7 mouse cellular contexts compared by ENCODE assay signal in genomic region chr13:60467821-60468579, GRCm38 (mm10).
DNase-seq lines count a peak whose midpoint lies in the region; ATAC-seq lines count a peak whose summit lies in the region.

No protein-coding gene starts in this region.

- no peak overlapping the region; the same call in 1 of the 2 replicates for H3K9ac ChIP-seq in midbrain, embryonic 11.5 days (ENCODE audit: low read length)
- no peak overlapping the region for H3K9ac ChIP-seq in midbrain, embryonic 15.5 days

- DNase-seq in midbrain, embryonic 11.5 days (ENCODE audit: low spot score, missing footprints): peak; percentile 94
- DNase-seq in T-cell, adult 2 months (ENCODE audit: low spot score): peak; percentile 9
- peak; percentile 75 to 82 for DNase-seq in cerebellum, postnatal 14 days
- no peak for DNase-seq in heart, embryonic 10.5 days (ENCODE audit: low spot score)
- DNase-seq in left cerebral cortex, postnatal 25 days (ENCODE audit: low spot score in 2 of 2): peak; percentile 66 to 71
- DNase-seq in naive thymus-derived CD4-positive, alpha-beta T cell, adult 2 months (ENCODE audit: low read depth): peak; percentile 49

- no peaks in the 10 kb centered on the region for H3K36me3 ChIP-seq in midbrain, embryonic 11.5 days (ENCODE audit: control insufficient read depth, insufficient read depth, low read length)
- H3K36me3 ChIP-seq in midbrain, embryonic 15.5 days (replicated peaks): no peaks in the 10 kb centered on the region
- H3K36me3 ChIP-seq in heart, embryonic 10.5 days: no peaks in the 10 kb centered on the region

- intact Hi-C loops in left cerebral cortex, postnatal 25 days (cut with DNase I): loop anchor here (1.0 to 5.0 kb wide), 4 partner anchors 291 to 625 kb away; partner anchors contain the start of gene Gas1

- no peaks in the 10 kb centered on the region for H3K9me3 ChIP-seq in midbrain, embryonic 11.5 days (ENCODE audit: control insufficient read depth, low read length)
- no peaks in the 10 kb centered on the region for H3K9me3 ChIP-seq in midbrain, embryonic 15.5 days
- H3K9me3 ChIP-seq in heart, embryonic 10.5 days: no peaks in the 10 kb centered on the region

- 28% methylated on average over 11 of the region's 11 CpGs for WGBS in midbrain, embryonic 11.5 days
- 20% methylated on average over 11 of the region's 11 CpGs for WGBS in midbrain, embryonic 15.5 days
- 31% methylated on average over 11 of the region's 11 CpGs for WGBS in heart, embryonic 10.5 days

- H3K4me3 ChIP-seq in midbrain, embryonic 11.5 days (ENCODE audit: low read depth, low read length): no peak overlapping the region
- no peak overlapping the region for H3K4me3 ChIP-seq in midbrain, embryonic 15.5 days
- H3K4me3 ChIP-seq in heart, embryonic 10.5 days: no peak overlapping the region

- no peak for ATAC-seq in midbrain, embryonic 11.5 days (ENCODE audit: low FRiP score)
- no peak for ATAC-seq in midbrain, embryonic 15.5 days (replicated peaks)

- no peaks in the 10 kb centered on the region for H3K4me1 ChIP-seq in midbrain, embryonic 11.5 days (ENCODE audit: control insufficient read depth, insufficient read depth, low read length)
- 0 out of 2 replicates have a peak, but pooled peaks cover 2% of the 10 kb centered on the region for H3K4me1 ChIP-seq in midbrain, embryonic 15.5 days
- H3K4me1 ChIP-seq in heart, embryonic 10.5 days: no peaks in the 10 kb centered on the region

- no peak overlapping the region for H3K27ac ChIP-seq in midbrain, embryonic 11.5 days (ENCODE audit: low read depth, low read length)
- H3K27ac ChIP-seq in midbrain, embryonic 15.5 days: no peak overlapping the region
- peak overlapping the region; percentile 29 for H3K27ac ChIP-seq in heart, embryonic 10.5 days

- no peaks in the 10 kb centered on the region; the same call in 1 of the 2 replicates for H3K27me3 ChIP-seq in midbrain, embryonic 11.5 days (ENCODE audit: control insufficient read depth, insufficient read depth, low read length)
- H3K27me3 ChIP-seq in midbrain, embryonic 15.5 days (replicated peaks): no peaks in the 10 kb centered on the region
- no peaks in the 10 kb centered on the region for H3K27me3 ChIP-seq in heart, embryonic 10.5 days (ENCODE audit: insufficient read depth, poor library complexity, severe bottlenecking)

- H3K4me2 ChIP-seq in midbrain, embryonic 11.5 days: no peak overlapping the region
- no peak overlapping the region for H3K4me2 ChIP-seq in midbrain, embryonic 15.5 days
